Mouse (Mus musculus) intestine, embryonic 15.5 days (tissue): ENCODE measurements at regions not wholly inside any gene's neighbourhood (a gene's known extent, or its start where the extent isn't known, plus 50 kb on each side); places are given as distances from the start of the nearest gene placed in this dataset.

Experiments used
- ATAC-seq: fragments of 200-750 bp; cut with Nextera tagmentation; 2 replicates; pipeline ENCODE4 v1.8.0; 2017; ENCODE audit warnings: moderate TSS enrichment, moderate library complexity
- H3K27ac ChIP-seq: fragments of 300-500 bp; sonication (generic); 2 replicates; pipeline ENCODE4 v1.5.1; 2015; ENCODE audit warnings: mild to moderate bottlenecking, inconsistent platforms
- H3K27me3 ChIP-seq: fragments of 300-500 bp; sonication (generic); replicated peaks from 2 replicates; pipeline ENCODE4 v1.6.1; 2015; ENCODE audit warnings: inconsistent platforms
- H3K36me3 ChIP-seq: fragments of 300-500 bp; sonication (generic); 2 replicates; pipeline ENCODE4 v1.6.1; 2015; ENCODE audit warnings: inconsistent platforms
- H3K4me1 ChIP-seq: fragments of 300-500 bp; sonication (generic); replicated peaks from 2 replicates; pipeline ENCODE4 v1.6.1; 2015; ENCODE audit warnings: inconsistent platforms
- H3K4me2 ChIP-seq: fragments of 300-500 bp; sonication (generic); replicated peaks from 2 replicates; pipeline ENCODE4 v1.6.1; 2015; ENCODE audit warnings: mild to moderate bottlenecking, inconsistent platforms
- H3K4me3 ChIP-seq: fragments of 300-500 bp; sonication (generic); replicated peaks from 2 replicates; pipeline ENCODE4 v1.5.1; 2015; ENCODE audit warnings: inconsistent platforms
- H3K9ac ChIP-seq: fragments of 300-500 bp; sonication (generic); 2 replicates; pipeline ENCODE4 v1.6.1; 2015; ENCODE audit warnings: inconsistent platforms
- H3K9me3 ChIP-seq: fragments of 300-500 bp; sonication (generic); 2 replicates; pipeline ENCODE4 v1.6.1; 2016; ENCODE audit warnings: inconsistent platforms
- WGBS: fragments of 180-500 bp; shearing (Covaris S2); methylation state at CpG from one replicate; pipeline ENCODE4 v1.1.7; 2015; 5-methylcytosine and 5-hydroxymethylcytosine counted together

GRCm38 (mm10) chr9:67165486-67165885, 116.3 kb upstream of the Tpm1 start:
- no peak for ATAC-seq
- no peaks in the 10 kb centered on the region for H3K9me3 ChIP-seq
- H3K27ac ChIP-seq, result no peak overlapping the region
- no peak overlapping the region for H3K9ac ChIP-seq
- H3K4me2 ChIP-seq, result no peak overlapping the region
- H3K4me3 ChIP-seq, result no peak overlapping the region
- H3K36me3 ChIP-seq, result no peaks in the 10 kb centered on the region
- H3K4me1 ChIP-seq, result 0 out of 2 replicates have a peak, but pooled peaks cover 5% of the 10 kb centered on the region
- no peaks in the 10 kb centered on the region for H3K27me3 ChIP-seq
- WGBS, result 64% methylated on average over 9 of the region's 9 CpGs

GRCm38 (mm10) chr9:67163746-67164145, 114.5 kb upstream of the Tpm1 start:
- Histone ChIP-seq H3K36me3 (no peaks in the 10 kb centered on the region), H3K9ac (no peak overlapping the region), H3K4me2 (no peak overlapping the region), H3K27me3 (no peaks in the 10 kb centered on the region), H3K9me3 (no peaks in the 10 kb centered on the region), H3K27ac (no peak overlapping the region), H3K4me1 (0 out of 2 replicates have a peak, but pooled peaks cover 5% of the 10 kb centered on the region), H3K4me3 (no peak overlapping the region)
- 64% methylated on average over 6 of the region's 6 CpGs for WGBS
- no peak for ATAC-seq

- H3K4me1 ChIP-seq, result 0 out of 2 replicates have a peak, but pooled peaks cover 5% of the 10 kb centered on the region
- ATAC-seq, result no peak
- H3K4me2 ChIP-seq, result no peak overlapping the region
- H3K9me3 ChIP-seq, result no peaks in the 10 kb centered on the region
- no peak overlapping the region for H3K9ac ChIP-seq
- no peaks in the 10 kb centered on the region for H3K27me3 ChIP-seq
- no peak overlapping the region for H3K27ac ChIP-seq
- H3K4me3 ChIP-seq, result no peak overlapping the region
- no peaks in the 10 kb centered on the region for H3K36me3 ChIP-seq
- 80% methylated on average over 3 of the region's 3 CpGs for WGBS
Measured at GRCm38 (mm10) chr9:67160785-67161455, 111.7 kb upstream of the Tpm1 start.

- no peaks in the 10 kb centered on the region for H3K36me3 ChIP-seq
- no peak overlapping the region for H3K27ac ChIP-seq
- 93% methylated on average over 5 of the region's 5 CpGs for WGBS
- no peak for ATAC-seq
- H3K9ac ChIP-seq, result no peak overlapping the region
- no peaks in the 10 kb centered on the region for H3K9me3 ChIP-seq
- 0 out of 2 replicates have a peak, but pooled peaks cover 5% of the 10 kb centered on the region for H3K4me1 ChIP-seq
- no peak overlapping the region for H3K4me2 ChIP-seq
- H3K4me3 ChIP-seq, result no peak overlapping the region
- H3K27me3 ChIP-seq, result no peaks in the 10 kb centered on the region
Measured at GRCm38 (mm10) chr9:67160350-67160749, 111.1 kb upstream of the Tpm1 start.

GRCm38 (mm10) chr9:67156590-67157259, 107.5 kb upstream of the Tpm1 start:
- Histone ChIP-seq H3K36me3 (no peaks in the 10 kb centered on the region), H3K4me1 (peaks cover 15% of the 10 kb centered on the region; the same call in 1 of the 2 replicates), H3K9me3 (no peaks in the 10 kb centered on the region), H3K27me3 (no peaks in the 10 kb centered on the region), H3K27ac (no peak overlapping the region), H3K4me3 (no peak overlapping the region), H3K4me2 (no peak overlapping the region), H3K9ac (no peak overlapping the region)
- peak; percentile 51; the same call in 1 of the 2 replicates for ATAC-seq
- 49% methylated on average over 3 of the region's 3 CpGs for WGBS

GRCm38 (mm10) chr9:67154062-67154461, 104.9 kb upstream of the Tpm1 start:
- Histone ChIP-seq H3K4me2 (no peak overlapping the region), H3K4me1 (peaks cover 18% of the 10 kb centered on the region; the same call in 1 of the 2 replicates), H3K4me3 (no peak overlapping the region), H3K27ac (peak overlapping the region; percentile 6; the same call in 1 of the 2 replicates), H3K9ac (no peak overlapping the region), H3K27me3 (no peaks in the 10 kb centered on the region), H3K9me3 (no peaks in the 10 kb centered on the region), H3K36me3 (no peaks in the 10 kb centered on the region)
- WGBS, result 50% methylated on average over 6 of the region's 6 CpGs
- peak; percentile 46 for ATAC-seq

GRCm38 (mm10) chr9:67153333-67153732, 104.1 kb upstream of the Tpm1 start:
- Histone ChIP-seq H3K9ac (no peak overlapping the region), H3K9me3 (no peaks in the 10 kb centered on the region), H3K27ac (peak overlapping the region; percentile 6), H3K4me1 (peaks cover 18% of the 10 kb centered on the region; the same call in 1 of the 2 replicates), H3K36me3 (no peaks in the 10 kb centered on the region), H3K4me2 (no peak overlapping the region), H3K4me3 (no peak overlapping the region), H3K27me3 (no peaks in the 10 kb centered on the region)
- WGBS, result 70% methylated on average over 4 of the region's 4 CpGs
- ATAC-seq, result peak; percentile 66

GRCm38 (mm10) chr9:67147656-67148055, 98.5 kb upstream of the Tpm1 start:
- Histone ChIP-seq H3K4me2 (no peak overlapping the region), H3K4me3 (no peak overlapping the region), H3K9ac (no peak overlapping the region), H3K9me3 (no peaks in the 10 kb centered on the region), H3K27ac (no peak overlapping the region), H3K4me1 (0 out of 2 replicates have a peak, but pooled peaks cover 7% of the 10 kb centered on the region), H3K27me3 (no peaks in the 10 kb centered on the region), H3K36me3 (no peaks in the 10 kb centered on the region)
- WGBS, result 40% methylated on average over 7 of the region's 7 CpGs
- ATAC-seq, result no peak

GRCm38 (mm10) chr9:67145392-67145791, 96.2 kb upstream of the Tpm1 start:
- H3K27ac ChIP-seq, result no peak overlapping the region

GRCm38 (mm10) chr9:67144511-67144910, 95.3 kb upstream of the Tpm1 start:
- Histone ChIP-seq H3K4me3 (no peak overlapping the region), H3K27me3 (no peaks in the 10 kb centered on the region), H3K27ac (no peak overlapping the region), H3K9me3 (no peaks in the 10 kb centered on the region), H3K4me2 (no peak overlapping the region), H3K9ac (no peak overlapping the region), H3K36me3 (no peaks in the 10 kb centered on the region), H3K4me1 (peaks cover 6% of the 10 kb centered on the region; the same call in 1 of the 2 replicates)
- ATAC-seq, result no peak

More at GRCm38 (mm10) chr9:67145392-67145791, 96.2 kb upstream of the Tpm1 start:
- ATAC-seq, result no peak
- Histone ChIP-seq H3K9ac (no peak overlapping the region), H3K4me1 (peaks cover 3% of the 10 kb centered on the region; the same call in 1 of the 2 replicates), H3K4me2 (no peak overlapping the region), H3K4me3 (no peak overlapping the region), H3K36me3 (no peaks in the 10 kb centered on the region), H3K27me3 (no peaks in the 10 kb centered on the region), H3K9me3 (no peaks in the 10 kb centered on the region)
- WGBS, result 92% methylated on average over 6 of the region's 6 CpGs

- Histone ChIP-seq H3K9ac (no peak overlapping the region), H3K4me3 (no peak overlapping the region), H3K36me3 (no peaks in the 10 kb centered on the region), H3K4me2 (no peak overlapping the region), H3K27ac (no peak overlapping the region), H3K27me3 (no peaks in the 10 kb centered on the region), H3K9me3 (no peaks in the 10 kb centered on the region), H3K4me1 (peaks cover 22% of the 10 kb centered on the region)
- 63% methylated on average over 7 of the region's 7 CpGs for WGBS
- ATAC-seq, result no peak
Measured at GRCm38 (mm10) chr9:67140319-67140887, 91.2 kb upstream of the Tpm1 start.

GRCm38 (mm10) chr9:67137681-67138080, 88.5 kb upstream of the Tpm1 start:
- peaks cover 22% of the 10 kb centered on the region for H3K4me1 ChIP-seq
- ATAC-seq, result peak; percentile 86
- H3K27me3 ChIP-seq, result no peaks in the 10 kb centered on the region
- H3K4me3 ChIP-seq, result no peak overlapping the region
- H3K9ac ChIP-seq, result peak overlapping the region; percentile 1; the same call in 1 of the 2 replicates
- H3K27ac ChIP-seq, result peak overlapping the region; percentile 78
- 0 out of 2 replicates have a peak overlapping the region, but pooled peaks have one; percentile 7 for H3K4me2 ChIP-seq
- no peaks in the 10 kb centered on the region for H3K36me3 ChIP-seq
- WGBS, result 27% methylated on average over 5 of the region's 5 CpGs
- H3K9me3 ChIP-seq, result no peaks in the 10 kb centered on the region
